Mouse (Mus musculus) mouse trophoblast stem cell (cell line): ENCODE measurements around the gene Baat.
"Not testable (repeated sequence)": the region's sequence is repeated elsewhere in the genome, so short reads cannot be mapped to it uniquely, and the experiment has no call there.

ENCODE experiments used
- in situ Hi-C, 2 experiments: fragments of 300-500 bp; cut with MseI, MboI; formaldehyde crosslinking; loops; 2 replicates in 1 of 2; 3 replicates in 1 of 2; pipeline ENCODE4 v1.15.1; 2025

The Baat gene

DNA sequence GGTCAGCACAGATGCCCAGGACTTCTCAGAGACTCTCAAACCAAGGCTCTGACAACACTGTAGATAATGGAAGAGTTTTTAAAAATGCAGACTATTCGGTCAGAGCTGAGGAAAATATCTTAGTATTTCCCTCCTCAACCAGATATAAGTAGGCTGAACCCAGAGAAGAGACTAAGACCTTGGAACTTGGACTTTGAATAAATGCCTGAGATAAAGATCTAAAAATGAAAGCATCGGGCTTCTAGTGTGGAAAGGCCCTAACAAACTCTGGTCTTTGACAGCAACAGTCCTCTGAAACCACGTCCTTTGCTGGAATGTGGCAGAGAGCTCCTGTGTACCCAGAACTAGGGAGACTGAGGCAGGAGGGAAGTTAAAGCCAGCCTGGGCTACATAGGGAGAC, at the start of gene Baat:
Gene Baat (minus strand): TSS at position 172 of the 400 bp plus-strand sequence.
- in situ Hi-C loops, result no loop called here

- in situ Hi-C loops, result no loop called here
Observed at GRCm38 (mm10) chr4:49553380-49553779, 47.0 kb upstream of the Baat start.

GRCm38 (mm10) chr4:49549383-49549782, 43.0 kb upstream of the Baat start, which contains the start of gene Aldob:
Gene Aldob, minus strand, starts transcription at chr4:49549546.
- in situ Hi-C loops, result no loop called here

- in situ Hi-C loops, result no loop called here
Observed at GRCm38 (mm10) chr4:49547544-49548219, 41.3 kb upstream of the Baat start.

GRCm38 (mm10) chr4:49546873-49547543, 40.7 kb upstream of the Baat start:
- in situ Hi-C loops, result no loop called here

DNA sequence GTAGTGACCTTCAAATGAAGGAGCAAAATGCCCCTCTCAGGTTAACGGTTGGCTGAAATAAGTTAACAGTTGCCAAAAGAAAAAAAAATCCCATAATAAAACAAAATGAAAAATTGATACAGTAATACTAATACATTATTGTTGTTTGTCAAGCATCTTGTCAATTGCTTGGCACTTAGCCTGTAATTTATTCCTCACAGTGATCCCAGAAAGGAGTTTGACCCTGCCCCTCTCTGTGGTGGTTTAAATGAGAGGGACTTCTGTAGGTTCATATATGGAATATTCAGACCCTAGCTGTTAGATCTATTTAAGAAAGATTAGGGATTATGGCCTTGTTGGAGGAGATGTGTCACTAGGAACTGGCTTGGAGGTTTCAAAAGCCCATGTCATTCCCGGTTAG, 39.7 kb upstream of the Baat start:
- in situ Hi-C loops, result no loop called here

DNA sequence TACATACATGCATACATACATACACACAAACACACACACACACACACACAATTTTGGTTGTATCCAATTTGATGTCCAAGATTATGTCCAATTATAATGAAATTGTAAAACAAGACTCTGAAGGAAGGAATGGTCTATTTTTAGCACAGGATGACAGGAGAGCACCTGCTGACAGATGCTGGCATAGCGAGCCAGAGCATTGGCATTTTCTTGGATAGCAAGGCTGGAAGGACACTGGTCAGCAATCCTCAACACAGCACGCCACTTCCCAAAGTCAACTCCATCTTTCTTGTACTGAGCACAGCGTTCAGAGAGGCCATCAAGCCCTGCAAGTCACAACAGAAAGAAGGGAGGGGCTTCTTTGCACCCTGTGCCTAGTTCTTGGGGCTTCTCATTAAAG, 34.6 kb upstream of the Baat start:
- in situ Hi-C loops, result no loop called here

GRCm38 (mm10) chr4:49539665-49540064, 33.3 kb upstream of the Baat start:
- in situ Hi-C loops, result no loop called here

- in situ Hi-C loops, result no loop called here
Observed at GRCm38 (mm10) chr4:49536671-49537070, 30.3 kb upstream of the Baat start.

GRCm38 (mm10) chr4:49535675-49536294, 29.4 kb upstream of the Baat start:
- in situ Hi-C loops, result no loop called here

DNA sequence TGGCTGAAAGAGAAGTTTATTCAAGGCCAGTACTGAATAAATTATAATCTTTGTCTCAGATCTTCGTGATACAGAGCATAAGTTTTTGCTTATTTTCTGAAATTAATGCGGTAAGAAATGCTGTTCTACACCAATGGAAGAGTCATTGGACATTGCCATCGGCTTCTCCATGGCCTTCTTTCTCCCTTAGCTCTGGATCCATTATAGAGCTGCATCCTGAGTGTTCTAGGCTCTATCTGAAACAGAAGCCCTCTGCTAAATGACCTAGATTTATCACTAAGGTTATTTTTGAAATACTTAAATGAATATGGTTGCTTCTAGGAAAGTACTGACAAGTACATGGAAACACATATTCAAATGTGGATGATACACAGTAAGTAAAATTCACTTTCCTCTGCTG, 28.7 kb upstream of the Baat start:
- in situ Hi-C loops, result no loop called here

DNA sequence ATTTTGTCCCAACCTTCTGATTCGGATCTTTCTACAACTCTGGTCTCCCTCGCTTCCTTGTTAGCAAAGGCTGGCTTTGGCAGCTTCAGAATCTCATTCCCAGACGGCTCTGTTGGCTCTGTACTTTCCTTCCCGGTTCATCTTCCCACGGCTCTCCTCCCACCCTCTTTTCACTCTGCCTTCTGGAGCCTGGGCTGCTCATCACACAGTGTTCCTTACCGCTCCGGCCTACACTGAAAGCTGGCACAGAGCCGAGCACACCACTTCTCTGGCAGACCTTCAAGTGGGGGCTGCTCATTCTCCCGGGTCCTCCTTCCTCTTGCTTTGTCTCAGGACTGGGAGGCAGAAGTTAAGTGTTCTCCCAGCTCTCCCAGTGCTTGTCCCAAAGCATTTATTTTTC, 16.2 kb upstream of the Baat start:
- in situ Hi-C loops, result no loop called here

- in situ Hi-C loops, result no loop called here
Observed at GRCm38 (mm10) chr4:49521346-49521745, 15.0 kb upstream of the Baat start.

GRCm38 (mm10) chr4:49520572-49521340, 14.4 kb upstream of the Baat start, which contains the start of the genes Mrpl50 and Zfp189:
Gene Mrpl50, minus strand, starts transcription at chr4:49521093.
Gene Zfp189, plus strand, starts transcription at chr4:49521176.
- in situ Hi-C loops, result no loop called here

DNA sequence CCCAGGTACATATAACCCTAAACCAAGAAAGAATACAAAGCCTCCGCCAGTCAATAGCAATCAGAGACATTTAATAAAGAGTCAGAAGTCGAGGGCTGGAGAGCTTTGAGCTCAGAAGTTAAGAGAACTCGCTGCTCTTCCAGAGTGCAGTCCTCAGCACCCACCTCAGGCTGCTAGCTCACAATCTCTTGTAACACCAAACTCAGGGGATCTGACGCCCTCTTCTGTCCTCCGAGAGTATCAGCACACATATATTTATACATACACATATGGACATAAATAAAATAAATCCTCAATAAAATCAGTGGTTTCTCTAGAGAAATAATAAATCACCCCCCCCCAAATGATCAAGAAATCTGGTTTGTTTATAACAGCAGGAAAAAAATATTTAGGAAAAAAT, 13.1 kb upstream of the Baat start:
- in situ Hi-C loops, result no loop called here

GRCm38 (mm10) chr4:49514441-49514840, 8.1 kb upstream of the Baat start:
- in situ Hi-C loops, result no loop called here

- in situ Hi-C loops, result no loop called here
Observed at GRCm38 (mm10) chr4:49512636-49513035, 6.3 kb upstream of the Baat start.

GRCm38 (mm10) chr4:49510236-49510835, 4.0 kb upstream of the Baat start:
- in situ Hi-C loops, result not testable (repeated sequence)

GRCm38 (mm10) chr4:49509183-49509582, 2.8 kb upstream of the Baat start:
- in situ Hi-C loops, result no loop called here

- in situ Hi-C loops, result no loop called here
Observed at GRCm38 (mm10) chr4:49503563-49503962, 2.8 kb downstream of the Baat start.

DNA sequence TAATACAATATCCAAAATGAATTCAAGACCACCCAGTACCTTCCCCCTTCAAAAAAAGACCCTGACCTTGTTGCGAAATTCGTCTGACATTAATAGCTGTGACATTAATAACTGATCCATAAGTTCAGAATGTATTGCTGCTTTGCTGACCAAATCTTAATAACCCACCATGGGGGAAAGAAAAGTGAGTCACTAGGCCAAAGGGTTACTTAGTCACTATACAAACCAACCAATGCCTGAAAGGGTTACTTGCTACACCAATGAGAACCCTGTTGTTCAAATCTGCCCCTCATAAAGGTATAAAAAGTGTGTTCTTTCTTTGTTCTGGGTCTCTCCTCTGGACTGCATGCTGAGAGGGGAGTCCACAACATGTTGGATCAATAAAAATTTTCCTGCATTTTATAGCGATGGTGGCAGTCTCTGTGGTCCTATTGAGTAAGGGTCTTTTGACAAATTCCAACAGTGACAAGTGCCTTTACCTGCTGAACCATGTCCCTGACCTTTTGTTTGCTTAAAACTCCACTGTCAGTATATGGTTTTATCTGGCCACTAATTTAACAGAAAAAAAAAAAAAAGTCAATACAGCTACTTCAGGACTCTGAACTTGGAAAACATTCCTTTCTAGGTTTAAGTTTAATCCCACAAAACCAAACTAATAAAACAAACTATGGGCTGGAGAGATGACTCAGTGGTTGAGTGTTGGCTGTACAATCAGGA, 20.3 kb downstream of the Baat start:
- in situ Hi-C loops, result not testable (repeated sequence)
